Mouse (Mus musculus) kidney, adult 18-20 months (tissue): ENCODE results near the gene Sox14.

Experiments used
- DNase-seq: peaks from one replicate; pipeline ENCODE4 v3.0.0; 2021

Sox14 gene

DNA sequence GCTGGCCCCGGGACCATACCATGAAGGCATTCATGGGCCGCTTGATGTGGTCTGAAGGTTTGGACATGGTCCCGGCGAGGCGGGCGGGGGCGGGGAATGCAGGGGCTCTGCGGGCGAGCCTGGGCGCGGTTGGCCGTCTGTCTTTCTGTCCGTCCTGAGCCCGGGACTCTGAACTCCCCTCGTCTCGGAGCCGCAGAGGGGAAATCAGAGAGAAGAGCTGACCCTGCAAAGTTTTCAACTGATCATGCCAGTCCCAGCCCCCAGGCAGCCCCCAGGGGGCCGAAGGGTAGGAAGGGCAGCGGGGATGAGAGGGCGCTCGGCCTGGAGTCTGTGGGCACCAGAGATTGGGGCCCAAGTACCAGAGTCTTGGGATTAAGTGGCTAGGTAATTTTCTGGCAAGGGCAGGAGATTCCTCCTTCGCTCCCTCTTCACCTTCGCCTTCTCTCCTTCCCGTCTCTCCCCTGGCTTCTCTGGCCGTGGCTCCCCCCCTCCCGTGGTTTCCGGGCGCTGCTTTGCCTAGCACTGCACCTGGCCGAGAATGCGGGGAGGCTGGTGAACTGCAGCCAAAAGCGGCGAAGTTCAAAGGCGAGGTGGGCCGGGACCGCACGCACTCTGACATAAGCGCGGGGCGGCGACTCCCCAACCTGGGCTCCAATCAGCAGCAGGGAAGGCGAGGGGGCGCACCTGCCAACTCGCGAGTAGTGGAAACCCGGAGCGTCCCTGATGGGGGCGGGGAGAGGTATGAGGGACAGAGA is at the start of gene Sox14:
Sox14 (minus strand) TSS at position 553 of the 755 bp plus-strand sequence.
- no peak for DNase-seq

DNA sequence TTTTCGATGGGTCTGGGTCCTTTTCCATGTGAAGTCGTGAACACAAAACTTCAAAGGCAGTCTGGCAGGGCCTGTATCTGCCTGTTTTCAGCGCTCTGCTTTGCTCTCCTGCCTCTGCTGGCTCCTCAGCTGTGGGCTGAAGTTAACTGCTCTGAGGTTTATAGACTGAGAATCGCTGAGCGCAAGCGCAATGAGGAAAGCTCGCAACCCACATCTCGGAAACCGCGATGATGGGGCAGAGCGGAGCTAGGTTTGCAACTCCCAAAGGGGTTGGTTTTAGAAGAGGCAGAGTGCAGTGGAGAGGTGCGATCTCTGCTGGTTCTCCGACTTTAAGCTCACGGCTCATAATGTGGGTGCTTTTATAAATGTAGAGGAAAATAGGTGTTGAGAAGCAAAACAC is 3.3 kb upstream of the Sox14 start:
- no peak for DNase-seq

DNA sequence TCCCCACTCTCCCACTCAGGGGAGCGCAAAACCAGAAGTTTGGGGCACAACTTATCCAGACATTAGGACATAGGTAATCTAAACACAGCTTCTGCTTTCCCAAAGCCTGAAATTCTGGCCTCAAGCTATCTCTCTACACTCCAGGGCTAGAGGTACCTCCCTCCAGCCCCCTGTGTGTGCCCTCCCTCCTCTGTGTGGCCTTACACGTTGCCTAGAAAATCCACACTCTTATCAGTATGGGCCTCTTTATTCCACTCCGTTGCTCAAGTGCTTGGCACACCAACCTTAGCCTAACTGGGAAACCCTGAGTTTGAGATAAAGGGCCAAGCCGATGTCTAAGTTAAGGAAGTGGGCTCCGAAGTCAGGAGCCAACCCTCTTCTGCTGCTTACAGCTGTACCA is 2.6 kb upstream of the Sox14 start:
- DNase-seq, result no peak

DNA sequence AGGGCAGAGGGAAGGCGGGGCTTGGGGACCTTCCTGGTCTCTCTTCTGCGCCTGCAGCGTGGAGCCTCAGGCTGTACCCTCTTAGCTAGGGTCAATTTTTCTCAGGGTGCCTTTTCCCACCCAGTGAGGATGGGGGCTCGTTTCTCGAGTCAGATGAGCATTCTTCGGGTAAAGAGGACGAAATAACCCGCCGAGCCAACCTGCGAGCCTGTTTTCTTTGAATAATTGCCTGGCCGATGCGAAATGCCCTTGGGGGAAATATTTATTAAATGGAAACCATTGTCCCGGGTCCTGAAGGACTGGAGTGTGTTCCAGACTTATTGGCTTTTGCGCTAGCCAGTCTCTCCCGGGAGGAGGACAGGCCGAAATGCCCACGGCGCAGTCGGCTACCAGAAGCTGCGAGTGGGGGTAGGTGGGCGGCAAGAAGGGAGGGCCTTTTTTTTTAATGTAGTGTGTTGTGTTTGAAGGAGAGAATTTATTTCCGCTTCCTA is 1.1 kb upstream of the Sox14 start:
- no peak for DNase-seq

DNA sequence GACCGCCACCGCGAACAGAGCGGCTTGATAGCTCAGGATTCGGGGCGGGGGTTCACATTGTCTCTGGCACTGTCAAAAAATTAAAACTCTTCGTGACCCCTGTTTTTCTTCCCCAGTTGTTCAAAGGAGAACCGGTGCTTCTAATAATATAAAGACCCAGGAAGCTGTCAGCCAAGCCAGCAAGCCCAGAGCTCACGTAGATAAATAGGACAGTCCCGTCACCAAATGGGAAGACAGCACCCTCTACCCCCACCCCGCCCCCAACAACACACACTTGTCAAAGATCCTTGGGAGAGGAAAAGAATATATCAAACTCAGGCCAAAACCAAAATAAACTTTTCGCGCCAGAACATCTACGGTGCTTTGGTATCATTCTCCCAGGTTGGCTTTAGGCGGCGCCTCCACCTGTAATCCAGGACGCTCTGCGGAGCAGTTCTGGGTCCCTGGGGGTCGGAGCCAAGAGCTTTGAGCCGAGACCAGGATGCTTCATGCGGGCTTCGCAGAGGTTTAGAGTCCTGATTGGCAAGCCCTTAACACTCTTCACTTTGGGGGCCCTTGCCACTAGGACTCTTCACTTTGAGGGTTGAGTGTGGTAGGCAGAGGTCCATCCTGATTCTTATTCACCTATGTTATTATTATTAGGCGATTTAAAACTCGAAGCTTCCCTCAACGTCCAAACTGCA is 544 bp upstream of the Sox14 start:
- DNase-seq, result no peak

DNA sequence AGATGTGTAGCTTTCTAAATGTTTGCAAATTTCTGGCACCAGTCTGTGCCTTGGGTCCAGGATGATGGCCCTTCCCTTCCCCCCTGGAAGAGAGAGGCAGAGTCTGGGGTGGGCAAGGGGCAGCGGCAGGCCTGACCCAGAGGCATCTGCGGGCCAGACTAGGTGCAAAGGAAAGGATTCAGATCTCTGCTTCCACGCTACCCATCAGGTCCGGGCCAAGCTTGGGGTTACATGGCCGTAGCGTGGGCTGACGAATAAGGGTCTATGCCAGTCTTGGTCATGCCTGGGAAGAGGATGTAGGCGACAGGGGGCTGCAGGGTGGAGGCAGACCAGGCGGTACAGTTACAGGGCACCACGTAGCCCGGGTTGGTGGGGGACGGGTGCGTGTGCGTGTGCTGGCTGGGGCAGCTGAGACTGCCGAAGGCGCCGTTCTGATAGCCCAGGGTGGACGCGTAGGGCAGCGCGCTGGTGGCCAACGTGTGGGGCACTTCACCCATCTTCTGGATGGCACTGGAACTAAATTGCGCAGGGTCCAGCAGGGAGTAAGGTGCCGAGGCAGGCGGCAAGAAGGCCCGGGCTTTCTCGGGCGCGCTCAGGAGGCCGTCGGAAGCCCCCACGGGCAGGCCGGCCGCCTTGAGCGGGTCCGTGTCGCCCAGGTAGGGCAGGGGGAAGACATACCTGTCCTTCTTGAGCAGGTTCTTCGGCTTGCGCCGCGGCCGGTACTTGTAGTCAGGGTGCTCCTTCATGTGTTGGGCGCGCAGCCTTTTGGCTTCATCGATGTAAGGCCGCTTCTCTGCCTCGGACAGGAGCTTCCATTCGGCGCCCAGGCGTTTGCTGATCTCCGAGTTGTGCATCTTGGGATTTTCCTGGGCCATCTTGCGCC is 994 bp downstream of the Sox14 start:
- DNase-seq, result no peak

DNA sequence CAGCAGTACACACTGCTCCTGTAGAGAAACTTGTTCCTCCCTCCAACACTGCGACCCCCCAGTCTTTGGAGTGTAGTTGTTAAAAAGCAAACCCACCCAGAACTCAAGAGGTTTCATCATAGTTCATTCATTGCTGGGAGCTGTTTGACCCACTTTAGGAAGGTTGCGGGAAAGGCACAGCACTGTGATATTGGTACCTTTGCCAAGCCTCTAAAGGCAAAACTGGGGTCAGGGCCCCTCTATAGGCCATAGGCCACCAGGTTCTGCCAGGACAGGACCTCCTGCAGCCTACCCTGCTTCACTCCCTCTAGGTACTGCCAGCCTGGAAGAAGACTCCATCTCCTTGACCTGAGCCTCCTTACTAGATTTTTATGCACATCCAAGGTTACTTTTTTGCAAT is 2.2 kb downstream of the Sox14 start:
- DNase-seq, result no peak

DNA sequence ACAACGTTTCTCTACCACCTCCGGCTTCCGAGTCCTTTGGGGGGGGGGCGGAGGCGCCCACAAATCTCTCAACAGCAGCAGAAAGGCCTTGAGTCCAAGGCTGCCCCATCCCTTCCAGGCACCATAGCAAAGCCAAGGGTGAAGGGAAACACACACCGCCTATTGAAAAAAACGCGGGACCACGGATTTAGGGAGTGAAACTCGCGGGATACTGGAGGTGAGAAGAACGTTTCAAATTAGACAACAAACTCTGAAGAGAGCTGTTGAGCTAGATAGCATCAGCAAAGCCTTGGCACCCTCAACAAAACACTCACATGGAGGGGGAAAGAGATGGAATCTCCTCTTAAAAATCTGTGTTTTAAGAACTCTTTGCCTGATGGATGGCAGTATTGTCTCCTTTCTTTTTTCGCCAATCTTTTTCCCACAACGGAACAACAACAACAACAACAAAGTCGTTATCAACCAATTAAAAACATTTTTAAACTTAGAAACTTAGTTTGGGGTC is 2.8 kb downstream of the Sox14 start:
- DNase-seq, result no peak

DNA sequence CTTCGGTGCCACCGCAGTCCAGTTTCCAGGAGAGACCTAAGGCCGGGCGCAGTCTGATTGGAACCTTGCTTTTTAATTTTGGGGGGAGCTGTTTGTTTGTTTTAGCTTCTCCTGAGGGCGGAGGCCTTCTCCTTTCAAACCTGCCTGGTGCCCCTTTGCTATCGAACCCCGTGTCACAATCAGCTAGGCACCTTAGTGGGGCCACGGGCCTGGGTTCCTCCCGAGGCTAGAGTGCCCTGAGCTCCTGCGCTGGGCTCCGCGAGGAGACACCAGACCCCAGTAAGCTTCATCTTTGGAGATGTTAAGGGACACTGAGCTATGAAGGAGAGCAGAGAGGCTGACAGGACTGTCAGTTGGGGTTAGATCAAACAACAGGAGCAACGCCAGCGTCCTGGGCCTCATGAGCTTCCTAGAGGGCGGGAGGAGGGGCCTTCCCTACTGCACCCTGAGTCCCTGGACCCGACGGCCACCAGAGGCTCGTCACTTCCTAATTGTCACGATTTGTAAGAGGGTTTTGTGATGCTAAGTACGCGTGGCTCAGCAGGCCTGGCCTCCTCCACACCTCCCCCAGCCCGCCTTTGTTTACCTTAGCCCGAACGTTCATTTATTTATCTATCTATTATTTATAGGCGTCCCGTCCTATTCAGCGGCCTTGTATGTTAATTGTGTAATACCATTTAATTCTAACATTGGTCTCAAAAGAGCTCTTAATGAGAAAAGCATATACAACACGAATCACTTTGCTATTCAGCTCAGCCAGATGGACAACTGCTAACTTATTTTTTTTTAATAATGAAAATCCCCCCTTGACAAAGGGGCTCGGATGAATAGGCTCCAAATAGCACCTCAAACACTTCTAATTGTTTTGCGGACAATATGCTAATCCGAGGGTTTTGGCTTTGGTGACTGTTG is 3.5 kb downstream of the Sox14 start:
- DNase-seq, result no peak

DNA sequence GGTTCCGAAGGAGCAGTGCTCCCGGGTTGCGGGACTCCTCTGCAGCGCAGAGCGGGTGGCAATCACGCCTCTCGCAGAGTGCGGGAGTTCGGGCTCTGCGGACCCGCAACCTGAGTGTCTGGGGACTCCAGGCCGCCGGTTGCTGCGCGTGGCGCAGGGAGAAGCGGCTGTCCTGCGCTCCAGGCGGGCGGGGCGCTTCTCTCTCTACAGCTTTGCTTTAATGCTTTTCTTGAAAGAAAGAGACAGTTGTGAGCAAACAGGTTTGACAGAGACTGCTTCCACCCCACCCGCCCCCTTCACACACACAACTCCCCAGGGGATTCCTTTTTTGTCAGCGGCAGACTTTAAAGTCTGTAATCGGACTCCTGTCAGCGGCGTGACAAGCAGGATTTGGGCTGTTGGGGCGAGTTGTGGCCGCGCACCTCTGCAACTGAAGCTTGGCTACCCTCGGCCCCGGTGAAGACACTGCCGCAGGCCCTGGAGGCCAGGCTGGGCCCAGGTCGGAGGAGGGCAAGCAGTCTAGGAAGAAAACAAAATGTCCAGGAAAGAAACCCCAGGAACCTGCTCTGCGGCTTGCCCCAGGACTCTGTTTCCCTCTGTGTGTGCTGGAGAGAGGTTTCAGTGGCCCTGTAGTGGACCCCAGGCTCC is 4.3 kb downstream of the Sox14 start:
- DNase-seq, result no peak

DNA sequence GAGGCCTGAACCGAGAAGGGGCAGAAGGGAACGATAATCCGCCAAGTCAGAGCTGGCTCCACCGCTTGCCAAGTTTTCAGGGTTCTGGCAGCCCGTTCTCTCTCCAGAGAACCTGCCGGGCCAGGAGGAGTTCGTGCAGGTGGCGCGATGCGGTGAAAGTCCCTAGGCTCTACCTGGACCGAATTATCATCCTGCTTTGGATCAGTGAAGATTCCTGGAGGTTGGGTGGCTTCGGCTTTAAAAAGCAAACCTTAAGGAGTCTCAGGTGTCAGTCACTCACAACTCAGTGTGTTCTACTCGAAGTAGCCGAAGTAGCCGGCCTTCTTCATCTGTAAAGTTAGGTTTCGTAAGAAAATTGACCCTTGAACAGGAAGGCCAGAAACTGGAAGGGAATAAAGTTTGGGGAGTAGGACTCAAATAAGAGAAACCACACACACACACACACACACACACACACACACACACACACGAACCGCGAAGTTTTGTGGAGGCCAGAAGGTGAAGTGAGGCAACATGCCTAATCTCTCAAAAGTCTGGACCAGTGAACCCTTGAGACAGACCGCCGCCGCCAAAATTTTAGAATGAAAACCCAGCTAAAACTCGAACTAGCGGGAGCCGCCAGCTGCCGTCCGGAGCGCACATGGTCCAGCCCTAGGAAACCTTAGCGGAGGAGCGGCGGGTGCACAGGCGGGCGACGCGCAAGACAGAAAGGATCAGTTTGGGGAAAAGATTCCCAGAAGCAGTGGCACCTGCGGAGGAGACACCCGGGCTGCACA is 5.0 kb downstream of the Sox14 start:
- DNase-seq, result no peak

DNA sequence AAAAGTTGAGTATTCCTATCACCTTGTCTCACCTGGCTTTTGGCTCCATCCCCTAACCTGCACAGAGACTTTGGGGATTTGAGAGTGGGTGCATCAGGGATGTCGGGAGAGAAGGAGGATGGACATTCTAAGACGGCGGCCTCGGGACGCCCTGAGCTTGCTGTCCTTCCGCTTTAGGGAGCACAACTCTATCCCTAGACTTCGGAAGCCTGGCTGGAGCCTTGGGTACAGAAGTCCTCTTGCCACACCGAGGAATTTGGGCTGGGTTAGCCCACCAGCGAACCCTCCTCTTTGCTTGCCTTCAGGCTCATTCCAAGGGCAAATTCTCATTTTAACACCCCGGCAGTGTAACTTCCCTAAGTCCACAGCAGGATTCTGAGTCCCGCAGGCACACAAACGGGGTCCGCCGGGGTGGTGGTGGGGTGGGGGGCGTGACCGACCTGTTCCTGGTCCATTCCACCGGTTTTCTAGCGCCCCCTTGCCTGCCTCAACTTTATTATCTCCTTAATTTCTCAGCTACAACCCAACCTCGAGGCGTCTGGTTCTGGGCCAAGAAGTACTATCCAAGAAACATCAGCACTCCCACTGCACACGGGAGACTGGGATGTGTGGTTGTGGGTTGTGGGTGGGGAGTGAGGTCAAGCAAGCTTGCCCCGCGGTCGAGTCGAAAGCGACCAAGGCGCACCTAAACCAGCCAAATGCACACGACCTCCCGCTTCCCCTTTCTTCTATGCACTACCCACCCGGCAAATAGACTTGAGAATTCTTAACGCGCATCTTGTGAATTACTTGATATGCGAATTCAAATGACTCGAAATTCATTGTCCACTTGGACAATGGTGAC is 5.8 kb downstream of the Sox14 start:
- no peak for DNase-seq

DNA sequence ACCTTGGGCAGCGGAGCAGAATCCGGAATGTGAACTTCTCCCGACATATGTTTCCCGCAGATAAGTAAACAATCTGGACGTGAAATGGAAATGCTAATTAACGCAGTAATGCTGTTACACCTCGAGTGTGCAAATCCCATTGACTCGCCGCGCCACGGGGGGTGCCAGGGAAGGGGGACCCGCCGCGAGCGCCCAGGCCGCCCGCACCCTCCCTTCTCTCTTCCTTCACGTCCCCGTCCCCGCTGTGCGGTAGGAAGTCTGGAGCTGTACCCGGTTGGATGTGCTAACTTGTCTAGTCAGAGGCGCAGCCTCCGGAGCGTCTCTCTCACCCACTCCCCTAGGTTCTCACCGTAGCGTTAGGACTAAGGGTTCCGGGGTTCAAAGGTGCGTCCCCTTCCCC is 6.7 kb downstream of the Sox14 start:
- DNase-seq, result no peak

DNA sequence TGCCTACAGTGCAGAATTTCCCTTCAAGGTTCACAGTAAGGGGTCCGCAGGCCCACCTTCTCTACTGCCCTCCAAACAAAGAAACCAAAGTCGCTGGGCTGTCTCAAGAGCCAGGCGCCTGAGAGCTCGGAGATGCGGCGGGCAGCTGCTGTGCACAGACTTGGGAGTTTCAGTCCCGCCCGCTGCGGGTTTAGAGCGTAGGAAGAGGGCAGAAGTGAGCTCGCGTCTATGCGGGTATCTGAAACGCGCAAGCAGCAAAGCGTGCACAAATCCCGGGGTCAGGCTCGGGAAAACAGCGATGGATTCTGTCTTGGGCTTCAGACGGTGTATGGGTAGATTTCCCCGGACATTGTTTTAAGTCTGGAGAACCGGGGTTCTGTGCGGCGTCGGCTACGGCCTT is 7.4 kb downstream of the Sox14 start:
- DNase-seq, result no peak

DNA sequence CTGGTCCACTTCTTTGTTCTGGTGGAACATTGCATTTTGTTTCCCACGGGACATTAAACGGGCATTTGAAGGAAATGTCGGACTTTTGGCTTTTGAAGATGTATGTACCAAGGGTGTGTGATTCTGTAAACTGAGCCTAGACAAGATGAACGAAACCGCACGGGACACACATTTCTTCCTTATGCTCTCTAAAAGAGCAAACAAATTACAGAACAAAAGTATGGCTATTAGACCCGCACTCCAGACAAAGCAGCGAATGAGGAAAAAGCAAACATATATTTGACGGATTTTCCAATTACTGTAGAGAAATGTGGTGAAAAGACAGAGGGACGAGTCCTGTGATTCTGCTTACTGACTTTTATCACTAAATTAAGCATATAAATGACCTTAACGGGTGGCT is 7.9 kb downstream of the Sox14 start:
- DNase-seq, result no peak

DNA sequence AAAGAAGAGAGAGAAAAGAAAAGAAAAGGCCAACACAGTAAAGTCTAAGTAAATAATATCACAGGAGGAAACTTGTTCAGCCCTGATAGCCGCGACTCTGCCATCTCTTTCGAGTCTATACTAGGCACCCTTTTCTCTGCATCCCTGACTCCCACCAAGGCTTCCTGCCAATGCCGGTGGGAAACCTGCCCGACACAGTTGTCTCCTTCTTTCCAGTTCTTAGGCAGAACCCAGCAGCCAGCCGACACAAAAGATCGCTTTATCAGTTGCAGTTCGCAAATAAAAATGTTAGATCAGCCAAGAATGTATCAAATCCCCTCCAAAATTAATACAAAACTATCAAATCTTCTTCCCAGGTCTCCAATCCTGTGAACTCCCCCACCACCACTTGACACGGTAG is 13.0 kb downstream of the Sox14 start:
- no peak for DNase-seq

DNA sequence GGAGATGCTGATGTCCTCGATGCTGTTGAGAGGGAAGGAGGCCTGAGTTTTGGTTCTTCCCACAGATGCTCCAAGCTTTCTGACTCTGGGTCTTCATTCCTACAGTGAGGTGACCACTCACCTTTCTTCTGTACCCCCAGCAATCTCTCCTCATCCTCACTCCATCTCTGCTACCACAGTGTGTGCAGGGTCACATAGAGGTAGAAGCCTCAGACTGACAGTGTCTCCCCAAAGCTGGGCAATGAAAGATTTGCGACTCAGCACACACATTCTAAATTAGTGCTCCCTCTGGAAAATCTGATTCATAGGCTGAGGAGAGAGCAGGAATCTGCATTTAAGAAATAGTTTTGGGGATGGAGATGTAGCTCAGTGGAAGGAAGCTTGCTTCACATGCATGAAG is 21.5 kb downstream of the Sox14 start:
- DNase-seq, result no peak

DNA sequence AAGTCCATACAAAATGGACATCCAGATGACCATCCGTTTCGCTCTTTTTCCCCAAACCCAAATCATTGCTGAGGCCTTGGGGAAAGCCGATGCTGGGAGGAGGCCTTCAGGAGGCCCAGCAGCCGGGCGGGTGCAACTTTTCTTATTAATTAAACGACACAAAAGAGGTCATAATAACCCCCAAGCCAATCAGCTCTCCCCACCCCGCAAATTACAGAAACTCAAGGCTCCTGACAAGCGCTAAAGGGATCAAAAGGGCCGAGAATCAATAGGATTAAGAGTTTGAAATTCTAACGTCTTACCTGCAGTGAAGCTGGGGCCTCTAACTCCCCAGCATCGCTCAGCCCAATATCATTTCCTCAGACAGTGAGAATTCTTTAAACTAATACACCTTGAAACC is 22.6 kb downstream of the Sox14 start:
- no peak for DNase-seq

DNA sequence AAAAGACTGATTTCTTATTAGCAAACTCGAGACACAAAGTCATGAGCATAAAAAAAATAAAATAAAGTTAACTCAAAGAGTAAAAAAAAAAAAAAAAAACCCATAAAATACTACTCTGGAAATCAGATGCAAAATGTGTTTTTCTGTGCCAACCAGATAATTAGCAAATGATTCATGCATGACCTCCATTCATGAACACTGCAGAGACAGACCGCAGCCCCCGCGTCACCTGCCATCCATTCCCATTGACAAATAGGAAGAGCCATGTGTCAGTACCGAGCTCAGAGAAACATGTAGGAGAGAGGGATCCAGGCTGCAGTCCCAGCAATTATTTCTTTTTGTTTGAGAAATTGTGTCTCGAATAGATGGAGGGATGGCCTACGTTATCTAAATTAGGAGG is 25.6 kb downstream of the Sox14 start:
- no peak for DNase-seq

DNA sequence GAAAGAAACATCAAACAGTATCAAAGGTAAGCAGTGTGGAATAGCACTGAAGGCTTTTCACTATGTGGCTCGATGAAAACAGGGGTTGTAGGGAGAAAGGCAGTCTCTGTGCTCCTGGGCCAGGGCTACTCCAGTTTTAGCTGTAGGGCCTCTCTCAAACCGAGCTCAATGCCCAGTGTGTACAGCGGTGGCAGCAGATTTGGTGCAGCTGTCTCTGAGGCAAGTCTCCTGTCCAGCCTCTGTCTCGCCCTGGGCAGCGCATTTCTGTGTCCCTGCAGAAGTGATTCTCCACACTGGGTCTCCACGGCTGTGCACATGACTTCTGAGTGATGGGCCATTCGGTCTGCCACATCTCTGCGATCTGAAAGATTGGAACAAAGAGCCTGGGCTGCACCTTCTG is 27.6 kb downstream of the Sox14 start:
- DNase-seq, result no peak
